Mouse (Mus musculus): Measurements from ENCODE around the gene Hpgd.

DNA sequence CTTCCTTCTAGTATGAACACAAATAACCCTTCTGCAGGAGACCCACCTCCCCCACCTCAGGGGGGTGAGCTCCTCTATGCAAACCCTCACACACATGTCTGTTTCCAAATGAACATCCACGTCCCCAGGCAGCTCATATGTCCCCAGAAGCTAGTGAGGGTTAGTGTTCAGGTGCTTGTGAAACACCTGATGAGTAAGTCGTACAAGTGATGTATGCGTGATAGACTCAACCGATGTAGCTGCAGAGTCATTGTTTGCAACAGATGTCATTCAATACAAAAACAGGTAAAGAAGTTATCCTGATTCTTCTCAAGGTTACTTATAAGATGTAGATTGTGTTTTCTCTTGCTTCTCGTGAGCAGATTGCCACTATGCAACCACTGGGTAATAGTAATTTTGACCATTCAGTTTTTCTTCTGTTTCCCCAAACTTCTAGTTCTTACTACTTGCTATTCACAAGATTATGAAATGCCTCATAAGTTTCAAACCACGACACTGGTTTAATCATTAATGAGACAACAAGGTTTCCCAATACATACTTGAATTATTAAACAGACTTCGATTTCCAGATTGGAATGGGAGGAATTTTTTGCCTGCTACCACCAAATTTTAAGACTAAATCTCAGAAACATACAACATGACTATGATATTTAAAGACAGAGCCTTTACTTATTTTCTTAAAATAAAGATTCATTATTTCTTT lies 6.9 kb upstream of the Hpgd start:
- TF ChIP-seq GATA1 (IDR thresholded peaks at IDR 0.05; ENCODE audit: low read length), result no peak
- TF ChIP-seq TAL1 (IDR thresholded peaks at IDR 0.05; ENCODE audit: low read length), result no peak
